Mouse (Mus musculus) kidney, adult 2 months (tissue): Measurements from ENCODE around the gene Gad1.
A peak's percentile ranks its signal among the peaks of the same experiment; 100 is the strongest.

Experiments
- CTCF ChIP-seq: fragments of 200-500 bp; conservative IDR thresholded peaks from 2 replicates; pipeline ENCODE4 v1.5.1; 2011; ENCODE audit warnings: low read depth, mild to moderate bottlenecking, control low read depth, low read length, moderate library complexity, mixed read lengths; ENCODE audit not compliant: insufficient read depth, insufficient read length
- POLR2A ChIP-seq: fragments of 200-500 bp; IDR thresholded peaks from one replicate; pipeline ENCODE4 v1.6.1; 2011; ENCODE audit warnings: low read depth, low read length, control low read depth

DNA sequence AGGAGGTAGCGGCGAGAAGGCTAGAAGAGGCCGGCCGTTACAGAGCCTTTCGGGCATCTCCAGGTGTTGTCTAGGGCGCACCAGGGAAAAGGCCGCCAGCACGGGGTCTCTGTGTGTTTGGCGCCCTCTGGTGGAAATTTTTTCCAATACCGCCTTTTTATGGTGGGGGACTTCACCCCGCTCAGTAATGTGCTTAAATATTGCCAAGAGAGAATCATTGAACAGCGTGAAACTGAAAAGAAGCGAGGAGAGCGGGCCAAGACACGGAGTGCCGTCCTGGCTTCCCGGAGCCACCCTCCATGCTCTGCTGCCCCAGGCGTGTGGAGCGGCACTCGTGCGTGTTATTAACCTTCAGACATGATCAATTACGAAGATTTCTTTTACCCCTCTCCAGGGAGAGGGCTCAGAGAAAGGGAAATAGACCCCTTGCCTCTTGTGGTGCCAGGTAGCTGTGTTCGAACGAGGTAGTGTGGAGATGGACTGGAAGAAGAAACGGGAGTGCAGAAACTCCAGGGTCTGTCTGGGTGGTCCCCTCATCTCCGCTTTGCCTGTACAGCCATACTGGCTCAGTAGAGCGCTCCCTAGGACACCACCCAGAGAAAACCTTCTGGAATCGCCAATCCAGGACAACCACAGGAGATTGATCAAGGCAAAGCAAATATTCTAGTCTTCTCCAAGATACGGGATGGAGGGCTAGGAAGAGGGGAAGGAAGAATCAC lies 8.4 kb downstream of the Gad1 start:
- peak; percentile 38 for TF ChIP-seq CTCF
- TF ChIP-seq POLR2A: no peak
